Mouse (Mus musculus) olfactory bulb, adult 2 months (tissue): Measurements from ENCODE around the gene Nme8.

Source experiments
- CTCF ChIP-seq: fragments of 200-500 bp; IDR thresholded peaks from 2 replicates; pipeline ENCODE4 v1.5.1; 2012; ENCODE audit warnings: low read depth, mild to moderate bottlenecking, low read length, moderate library complexity; ENCODE audit not compliant: insufficient read depth
- POLR2A ChIP-seq: fragments of 200-500 bp; IDR thresholded peaks from 2 replicates; pipeline ENCODE4 v1.6.1; 2012; ENCODE audit warnings: mild to moderate bottlenecking, low read depth, low read length, moderate library complexity; ENCODE audit not compliant: insufficient read depth

- no peak for TF ChIP-seq CTCF
- no peak for TF ChIP-seq POLR2A
These were observed 93.9 kb downstream of the Nme8 start for GRCm38 (mm10) chr13:19603719-19604118.
